Mouse (Mus musculus) heart, embryonic 11.5 days (tissue): ENCODE measurements around the gene Nup98. TPM values are rescaled to one million over a fixed set of nuclear protein-coding genes. Genes with fewer than 3 reads are reported as not detected.

Source experiments
- ATAC-seq: fragments of 200-750 bp; cut with Nextera tagmentation; replicated peaks from 2 replicates; pipeline ENCODE4 v1.8.0; 2017; ENCODE audit warnings: moderate library complexity; ENCODE audit not compliant: insufficient number of reproducible peaks, low FRiP score, low TSS enrichment
- H3K27ac ChIP-seq: fragments of 300-500 bp; sonication (generic); 2 replicates; pipeline ENCODE4 v1.5.1; 2014; ENCODE audit warnings: mild to moderate bottlenecking, low read depth, low read length
- H3K27me3 ChIP-seq: fragments of 300-500 bp; sonication (generic); 2 replicates; pipeline ENCODE4 v1.6.1; 2014; ENCODE audit warnings: mild to moderate bottlenecking, low read length, mixed read lengths; ENCODE audit not compliant: control insufficient read depth, insufficient read depth
- H3K36me3 ChIP-seq: fragments of 300-500 bp; sonication (generic); 2 replicates; pipeline ENCODE4 v1.6.1; 2014; ENCODE audit warnings: mild to moderate bottlenecking, low read length, moderate library complexity, mixed read lengths; ENCODE audit not compliant: control insufficient read depth, insufficient read depth
- H3K4me1 ChIP-seq: fragments of 300-500 bp; sonication (generic); 2 replicates; pipeline ENCODE4 v1.6.1; 2014; ENCODE audit warnings: low read length; ENCODE audit not compliant: control insufficient read depth, insufficient read depth
- H3K4me2 ChIP-seq: fragments of 300-500 bp; sonication (generic); 2 replicates; pipeline ENCODE4 v1.6.1; 2014; ENCODE audit warnings: mild to moderate bottlenecking, moderate library complexity
- H3K4me3 ChIP-seq: fragments of 300-500 bp; sonication (generic); 2 replicates; pipeline ENCODE4 v1.5.1; 2014; ENCODE audit warnings: low read depth, low read length
- H3K9ac ChIP-seq: fragments of 300-500 bp; sonication (generic); 2 replicates; pipeline ENCODE4 v1.6.1; 2014; ENCODE audit warnings: mild to moderate bottlenecking, low read depth, low read length, moderate library complexity
- H3K9me3 ChIP-seq: fragments of 300-500 bp; sonication (generic); replicated peaks from 2 replicates; pipeline ENCODE4 v1.6.1; 2016; ENCODE audit warnings: low read length; ENCODE audit not compliant: control insufficient read depth
- WGBS: fragments of 180-500 bp; shearing (Covaris S2); extraction: QIAGEN DNeasy Blood & Tissue Kit; methylation state at CpG from one replicate; pipeline ENCODE4 v1.1.7; 2014; ENCODE audit not compliant: insufficient replicate concordance; 5-methylcytosine and 5-hydroxymethylcytosine counted together
- polyA plus RNA-seq: library from polyadenylated mRNA; unstranded; fragments of >200 nt; fragmentation: Nextera tagmentation; extraction: Ambion mirVana; gene quantifications from 2 replicates; pipeline ENCODE4 v1.2.1, GENCODE M21; 2014

Gene Nup98
- polyA plus RNA-seq, 1 experiment from 2014 or later, result 36.1 TPM

DNA sequence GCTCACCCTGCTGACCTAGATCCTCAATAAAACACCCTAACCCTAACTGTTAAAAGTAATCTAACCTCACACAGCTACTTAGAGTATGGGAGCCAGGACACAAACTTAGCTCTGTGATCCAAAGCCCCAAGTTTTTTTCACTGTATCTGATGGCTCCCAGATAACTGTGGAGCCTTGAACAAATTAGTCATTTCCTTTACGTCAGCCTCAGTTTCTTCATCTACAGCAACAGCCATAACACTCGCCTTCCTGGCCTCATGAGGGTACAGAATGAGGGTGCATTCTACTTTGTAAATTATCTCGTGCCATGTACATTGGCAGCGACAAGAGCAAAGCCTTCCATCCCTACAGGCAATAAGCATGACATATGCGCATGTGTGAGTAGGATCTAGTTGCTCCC is 32.4 kb upstream of the Nup98 start:
- Histone ChIP-seq H3K9ac (no peak overlapping the region), H3K27ac (no peak overlapping the region), H3K27me3 (no peaks in the 10 kb centered on the region), H3K4me1 (peaks cover 53% of the 10 kb centered on the region), H3K4me2 (no peak overlapping the region), H3K9me3 (no peaks in the 10 kb centered on the region), H3K4me3 (no peak overlapping the region), H3K36me3 (peaks cover 20% of the 10 kb centered on the region)
- ATAC-seq, result no peak
- WGBS, result 77% methylated on average over 5 of the region's 5 CpGs

DNA sequence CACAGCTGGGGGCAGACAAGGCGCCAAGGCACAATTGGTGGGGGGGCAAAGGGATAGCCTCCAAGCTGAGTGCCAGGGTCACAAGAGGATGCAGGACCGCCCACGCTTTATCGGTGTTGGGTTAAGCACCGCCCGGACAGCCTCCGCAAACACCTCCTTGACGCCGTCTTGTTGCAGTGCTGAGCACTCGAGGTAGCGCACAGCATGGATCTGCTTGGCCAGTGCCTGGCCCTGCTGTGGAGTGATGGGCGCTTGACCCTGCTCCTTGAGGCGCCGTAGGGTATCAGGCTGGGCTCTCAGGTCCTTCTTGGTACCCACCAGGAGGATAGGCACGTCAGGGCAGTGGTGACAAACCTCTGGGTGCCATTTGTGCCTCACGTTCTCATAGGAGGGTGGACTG is 29.6 kb upstream of the Nup98 start:
- H3K27ac ChIP-seq, result no peak overlapping the region
- H3K36me3 ChIP-seq, result peaks cover 31% of the 10 kb centered on the region
- no peaks in the 10 kb centered on the region for H3K27me3 ChIP-seq
- no peak overlapping the region for H3K4me2 ChIP-seq
- WGBS, result 82% methylated on average over 16 of the region's 16 CpGs
- H3K4me3 ChIP-seq, result no peak overlapping the region
- peaks cover 25% of the 10 kb centered on the region for H3K4me1 ChIP-seq
- no peak for ATAC-seq
- H3K9ac ChIP-seq, result no peak overlapping the region
- H3K9me3 ChIP-seq, result no peaks in the 10 kb centered on the region

DNA sequence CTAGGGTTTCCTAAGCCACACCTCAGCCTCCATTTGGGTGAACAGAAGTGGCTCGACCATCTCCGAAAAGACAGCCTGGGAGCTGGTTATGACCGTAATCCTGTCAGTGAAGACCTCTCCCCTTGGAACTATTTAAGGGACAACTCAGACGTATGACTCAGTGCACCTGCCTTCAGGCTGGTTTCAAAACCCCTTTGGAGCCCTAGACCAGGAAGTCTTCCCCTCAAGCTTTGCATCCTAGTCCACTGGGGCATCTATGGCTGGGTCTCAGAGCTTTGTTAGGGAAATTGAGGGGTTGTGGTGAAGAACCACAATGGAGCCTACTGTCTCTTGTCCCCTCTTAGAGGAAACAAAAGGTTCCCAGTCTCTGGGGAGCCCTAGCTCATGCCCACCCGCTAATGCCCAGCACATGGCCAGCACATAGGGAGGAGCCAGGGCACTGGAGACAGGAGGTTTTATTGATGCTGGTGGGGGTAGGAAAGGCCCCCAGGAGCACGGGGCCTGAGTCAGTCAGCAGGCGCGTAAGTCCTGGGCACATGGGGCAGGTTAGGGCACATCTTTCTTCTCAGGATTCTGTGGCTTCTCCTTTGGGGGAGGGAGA is 28.8 kb upstream of the Nup98 start:
- peaks cover 31% of the 10 kb centered on the region for H3K36me3 ChIP-seq
- H3K4me3 ChIP-seq, result no peak overlapping the region
- ATAC-seq, result no peak
- H3K9ac ChIP-seq, result no peak overlapping the region
- no peak overlapping the region for H3K27ac ChIP-seq
- peaks cover 17% of the 10 kb centered on the region for H3K4me1 ChIP-seq
- H3K27me3 ChIP-seq, result no peaks in the 10 kb centered on the region
- H3K9me3 ChIP-seq, result no peaks in the 10 kb centered on the region
- WGBS, result 91% methylated on average over 8 of the region's 8 CpGs
- no peak overlapping the region for H3K4me2 ChIP-seq

- Histone ChIP-seq H3K4me1 (no peaks in the 10 kb centered on the region), H3K9me3 (no peaks in the 10 kb centered on the region), H3K27ac (no peak overlapping the region), H3K27me3 (no peaks in the 10 kb centered on the region), H3K4me3 (no peak overlapping the region), H3K4me2 (no peak overlapping the region), H3K36me3 (peaks cover 13% of the 10 kb centered on the region), H3K9ac (no peak overlapping the region)
- WGBS, result 79% methylated on average over 4 of the region's 4 CpGs
- no peak for ATAC-seq
Observed at GRCm38 (mm10) chr7:102233059-102233458, 23.1 kb upstream of the Nup98 start.

DNA sequence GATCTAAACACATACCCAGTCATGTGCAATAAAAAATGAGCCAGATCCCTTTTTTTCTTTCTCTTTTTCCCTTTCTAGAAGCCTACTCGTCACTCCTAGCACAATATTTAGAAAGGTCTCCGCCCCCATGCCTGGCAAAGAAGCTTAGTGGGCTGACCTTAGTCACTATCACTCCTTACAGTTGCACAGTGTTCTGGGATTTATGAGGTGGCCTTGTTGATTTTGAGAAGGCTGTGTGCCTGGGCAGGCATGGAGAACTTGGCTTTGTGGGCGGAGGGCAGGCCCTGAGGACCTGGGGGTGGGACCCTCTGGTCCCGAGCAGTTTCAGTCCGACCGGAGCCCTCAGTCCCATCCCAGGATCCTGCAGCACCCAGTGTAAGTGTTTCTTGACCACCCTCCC is 19.8 kb upstream of the Nup98 start:
- no peaks in the 10 kb centered on the region; the same call in 1 of the 2 replicates for H3K4me1 ChIP-seq
- no peaks in the 10 kb centered on the region for H3K9me3 ChIP-seq
- H3K4me2 ChIP-seq, result no peak overlapping the region
- no peaks in the 10 kb centered on the region for H3K36me3 ChIP-seq
- H3K4me3 ChIP-seq, result no peak overlapping the region
- ATAC-seq, result no peak
- H3K27me3 ChIP-seq, result no peaks in the 10 kb centered on the region
- 87% methylated on average over 6 of the region's 6 CpGs for WGBS
- H3K27ac ChIP-seq, result no peak overlapping the region
- H3K9ac ChIP-seq, result no peak overlapping the region

GRCm38 (mm10) chr7:102228049-102228670 is 18.2 kb upstream of the Nup98 start:
- ATAC-seq, result no peak
- no peaks in the 10 kb centered on the region for H3K27me3 ChIP-seq
- no peak overlapping the region for H3K27ac ChIP-seq
- H3K4me1 ChIP-seq, result peaks cover 2% of the 10 kb centered on the region; the same call in 1 of the 2 replicates
- H3K36me3 ChIP-seq, result no peaks in the 10 kb centered on the region
- no peak overlapping the region for H3K4me2 ChIP-seq
- no peak overlapping the region for H3K9ac ChIP-seq
- H3K4me3 ChIP-seq, result no peak overlapping the region
- no peaks in the 10 kb centered on the region for H3K9me3 ChIP-seq
- 75% methylated on average over 4 of the region's 4 CpGs for WGBS

- H3K4me1 ChIP-seq, result peaks cover 2% of the 10 kb centered on the region; the same call in 1 of the 2 replicates
- no peak overlapping the region for H3K4me2 ChIP-seq
- no peaks in the 10 kb centered on the region for H3K36me3 ChIP-seq
- H3K27ac ChIP-seq, result no peak overlapping the region
- H3K9me3 ChIP-seq, result no peaks in the 10 kb centered on the region
- H3K27me3 ChIP-seq, result no peaks in the 10 kb centered on the region
- H3K4me3 ChIP-seq, result no peak overlapping the region
- ATAC-seq, result no peak
- 82% methylated on average over 6 of the region's 6 CpGs for WGBS
- no peak overlapping the region for H3K9ac ChIP-seq
Observed at GRCm38 (mm10) chr7:102226051-102226450, 16.1 kb upstream of the Nup98 start.

DNA sequence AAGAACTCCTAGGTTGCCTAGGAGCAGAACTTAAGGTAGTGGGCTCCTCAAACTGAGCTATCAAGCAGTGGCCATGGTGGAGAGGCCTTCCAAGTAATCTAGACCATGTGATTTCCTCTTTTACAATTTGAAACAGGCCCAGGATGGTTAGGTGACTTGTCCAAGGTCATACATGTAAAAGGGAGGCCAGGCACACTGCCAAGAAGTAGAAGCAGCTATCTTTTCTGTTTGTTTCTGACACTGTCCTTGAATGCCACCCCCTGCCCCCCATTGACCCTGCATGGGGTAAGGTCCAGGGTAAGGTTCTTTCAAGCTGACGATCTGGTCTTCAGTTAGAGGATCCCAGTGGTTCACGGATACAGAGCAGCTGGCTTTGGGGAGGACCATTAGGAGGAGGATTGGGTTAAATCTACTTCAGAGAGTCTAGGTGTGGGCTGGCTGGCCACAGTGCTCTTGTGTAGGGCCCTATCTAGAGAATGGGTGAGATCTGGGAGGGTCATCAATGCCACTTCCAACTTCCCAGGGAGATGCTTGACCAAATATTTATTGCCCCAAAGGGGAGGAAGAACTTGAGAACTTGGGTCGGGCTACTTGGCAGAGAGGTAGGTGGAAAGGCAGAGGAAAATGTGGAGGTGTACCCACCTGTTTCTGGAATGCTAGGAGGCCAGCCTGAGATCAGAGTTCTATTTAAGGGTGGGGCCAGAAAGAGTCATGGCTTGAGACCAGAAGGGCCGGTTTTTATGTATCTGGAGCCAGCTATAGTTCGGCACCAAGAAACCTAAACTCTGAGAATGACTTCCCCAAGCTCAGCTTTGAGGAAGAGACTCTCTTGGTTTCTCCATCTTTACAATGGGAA is 14.1 kb upstream of the Nup98 start:
- Histone ChIP-seq H3K36me3 (no peaks in the 10 kb centered on the region), H3K9me3 (no peaks in the 10 kb centered on the region), H3K4me3 (no peak overlapping the region), H3K9ac (no peak overlapping the region), H3K4me1 (peaks cover 2% of the 10 kb centered on the region; the same call in 1 of the 2 replicates), H3K4me2 (no peak overlapping the region), H3K27me3 (no peaks in the 10 kb centered on the region), H3K27ac (no peak overlapping the region)
- 86% methylated on average over 5 of the region's 5 CpGs for WGBS
- ATAC-seq, result no peak
